ENCODE assay signal across 28 mouse cellular contexts in genomic region chr9:62528527-62528926, GRCm38 (mm10). TPM values are rescaled to one million over a fixed set of nuclear protein-coding genes. Genes with fewer than 3 reads are reported as not detected.
DNase-seq lines count a peak whose midpoint lies in the region; ATAC-seq and TF ChIP-seq lines count a peak whose summit lies in the region.
"Had no signal": no experiment of that assay in that cellular context is flagged by ENCODE, and none has a peak within 500 bp of the region (broad histone marks: within the 10 kb centered on the region; RNA-seq: fewer than 3 reads in every experiment).

No protein-coding gene starts in this region.

- H3K27me3 ChIP-seq in forebrain, embryonic 12.5 days: peaks cover 7% of the 10 kb centered on the region
- H3K27me3 ChIP-seq in forebrain, embryonic 16.5 days (replicated peaks; ENCODE audit: control insufficient read depth, insufficient read depth, low read length): no peaks in the 10 kb centered on the region
- H3K27me3 ChIP-seq in forebrain, postnatal 0 days (ENCODE audit: insufficient read depth, low read length): no peaks in the 10 kb centered on the region
- H3K27me3 ChIP-seq: embryonic facial prominence, embryonic 12.5 days; neural tube, embryonic 12.5 days had no signal

- H3K9me3 ChIP-seq in forebrain, embryonic 12.5 days: no peaks in the 10 kb centered on the region
- no peaks in the 10 kb centered on the region for H3K9me3 ChIP-seq in forebrain, embryonic 16.5 days (ENCODE audit: control insufficient read depth, low read length)
- H3K9me3 ChIP-seq in forebrain, postnatal 0 days (ENCODE audit: low read length): no peaks in the 10 kb centered on the region
- H3K9me3 ChIP-seq: embryonic facial prominence, embryonic 12.5 days; limb, embryonic 12.5 days; liver, embryonic 15.5 days; midbrain, embryonic 12.5 days; neural tube, embryonic 12.5 days had no signal

- H3K36me3 ChIP-seq in forebrain, embryonic 12.5 days (replicated peaks): no peaks in the 10 kb centered on the region
- no peaks in the 10 kb centered on the region for H3K36me3 ChIP-seq in forebrain, embryonic 16.5 days (ENCODE audit: control insufficient read depth, insufficient read depth)
- H3K36me3 ChIP-seq in forebrain, postnatal 0 days (ENCODE audit: insufficient read depth): no peaks in the 10 kb centered on the region
- H3K36me3 ChIP-seq: embryonic facial prominence, embryonic 12.5 days; limb, embryonic 12.5 days; liver, embryonic 15.5 days; midbrain, embryonic 12.5 days had no signal

- WGBS in forebrain, embryonic 12.5 days: 92% methylated on average over 11 of the region's 11 CpGs
- 85% methylated on average over 11 of the region's 11 CpGs for WGBS in forebrain, embryonic 16.5 days
- WGBS in forebrain, postnatal 0 days: 74% methylated on average over 11 of the region's 11 CpGs

- TF ChIP-seq CTCF in layer of hippocampus, adult 2 months (conservative IDR thresholded peaks at IDR 0.05): no peak
- TF ChIP-seq CTCF in forebrain, postnatal 0 days (IDR thresholded peaks at IDR 0.05; ENCODE audit: low read depth): no peak

- no peak overlapping the region for H3K9ac ChIP-seq in forebrain, embryonic 12.5 days
- H3K9ac ChIP-seq in forebrain, embryonic 16.5 days (replicated peaks; ENCODE audit: low read depth, low read length): no peak overlapping the region
- no peak overlapping the region for H3K9ac ChIP-seq in forebrain, postnatal 0 days
- H3K9ac ChIP-seq: embryonic facial prominence, embryonic 12.5 days; hindbrain, embryonic 14.5 days; limb, embryonic 12.5 days; liver, embryonic 15.5 days; lung, embryonic 14.5 days; midbrain, embryonic 12.5 days; neural tube, embryonic 12.5 days had no signal

- no peak for ATAC-seq in forebrain, embryonic 12.5 days (ENCODE audit: low FRiP score)
- ATAC-seq in forebrain, embryonic 16.5 days: no peak
- no peak for ATAC-seq in forebrain, postnatal 0 days
- ATAC-seq: inflammation-experienced regulatory T-cells, adult 6 months had no signal

- peaks cover 78% of the 10 kb centered on the region for H3K4me1 ChIP-seq in forebrain, embryonic 12.5 days
- peaks cover 71% of the 10 kb centered on the region for H3K4me1 ChIP-seq in forebrain, embryonic 16.5 days (replicated peaks; ENCODE audit: control insufficient read depth, insufficient read depth, low read length)
- peaks cover 25% of the 10 kb centered on the region for H3K4me1 ChIP-seq in forebrain, postnatal 0 days (ENCODE audit: insufficient read depth)

- no peak overlapping the region for H3K4me3 ChIP-seq in forebrain, embryonic 12.5 days (replicated peaks)
- no peak overlapping the region for H3K4me3 ChIP-seq in forebrain, embryonic 16.5 days (replicated peaks; ENCODE audit: low read length)
- H3K4me3 ChIP-seq in layer of hippocampus, adult 2 months: peak overlapping the region; percentile 20; the same call in 1 of the 2 replicates
- H3K4me3 ChIP-seq in forebrain, postnatal 0 days (ENCODE audit: low read depth, low read length): no peak overlapping the region
- H3K4me3 ChIP-seq: embryonic facial prominence, embryonic 12.5 days; limb, embryonic 12.5 days; liver, embryonic 15.5 days; midbrain, embryonic 12.5 days; myocyte; neural tube, embryonic 12.5 days had no signal

- peak; percentile 61 to 66 for DNase-seq in layer of hippocampus, adult 2 months (ENCODE audit: low spot score in 2 of 2)
- no peak for DNase-seq in layer of hippocampus, postnatal 14 days (ENCODE audit: low spot score in 2 of 2)
- DNase-seq in brain, adult 2 months (ENCODE audit: low read depth, low spot score): peak; percentile 89
- DNase-seq in forebrain, postnatal 0 days: no peak
- no peak for DNase-seq in adipocyte (ENCODE audit: low spot score)
- DNase-seq: adrenal gland, postnatal 25 days; cerebellum, adult 9-10 months; cerebellum, postnatal 36 days; embryo, embryonic 11 days; gastrocnemius, postnatal 36 days; heart, adult 18-20 months; heart, postnatal 4 days; kidney, adult 11 months; kidney, postnatal 14 days; lung, embryonic 14.5 days; thymus, postnatal 4 days had no signal

- no peak overlapping the region for H3K4me2 ChIP-seq in forebrain, embryonic 12.5 days
- no peak overlapping the region for H3K4me2 ChIP-seq in forebrain, embryonic 16.5 days (ENCODE audit: low read length)
- H3K4me2 ChIP-seq in forebrain, postnatal 0 days (ENCODE audit: low read depth): no peak overlapping the region
- H3K4me2 ChIP-seq: embryonic facial prominence, embryonic 12.5 days; heart, embryonic 11.5 days; hindbrain, embryonic 14.5 days; limb, embryonic 12.5 days; liver, embryonic 15.5 days; lung, embryonic 14.5 days; midbrain, embryonic 12.5 days; neural tube, embryonic 12.5 days had no signal

- H3K27ac ChIP-seq in forebrain, embryonic 12.5 days: peak overlapping the region; percentile 19; the same call in 1 of the 2 replicates
- no peak overlapping the region for H3K27ac ChIP-seq in forebrain, embryonic 16.5 days (ENCODE audit: low read length)
- peak overlapping the region; percentile 93 for H3K27ac ChIP-seq in layer of hippocampus, adult 2 months
- peak overlapping the region; percentile 35; the same call in 1 of the 2 replicates for H3K27ac ChIP-seq in forebrain, postnatal 0 days (ENCODE audit: low read depth, low read length)
- H3K27ac ChIP-seq: embryonic facial prominence, embryonic 12.5 days; hindbrain, embryonic 14.5 days; limb, embryonic 12.5 days; liver, embryonic 15.5 days; midbrain, embryonic 12.5 days; neural tube, embryonic 12.5 days had no signal

RNA-seq across cellular contexts. Expression of gene Coro2b, which starts 8.3 kb away (rescaled TPM):
- 37.6 and 38.1 TPM in 2 replicates for polyA plus RNA-seq in forebrain, embryonic 12.5 days (2016; fragmentation: Nextera tagmentation; extraction: Ambion mirVana)
- polyA plus RNA-seq in forebrain, embryonic 16.5 days (2015; fragmentation: Nextera tagmentation; extraction: Ambion mirVana): 41.7 and 44.9 TPM in 2 replicates
- total RNA-seq in layer of hippocampus, adult 2 months (2021): 100 to 1,000 TPM; 226 to 243 TPM
- 100 to 1,000 TPM; 188 to 193 TPM for total RNA-seq in layer of hippocampus, postnatal 14 days (2021)
- total RNA-seq in forebrain, postnatal 0 days (2014; rRNA removed): 43.3 and 53.2 TPM in 2 replicates
- polyA plus RNA-seq in forebrain, postnatal 0 days (2015; fragmentation: Nextera tagmentation; extraction: Ambion mirVana): 24.7 and 31.6 TPM in 2 replicates
- total RNA-seq: MEL had no signal

Comparison
In these comparisons a context has a peak if more than half of its experiments do, and no peak if none do; other contexts are left out.
1. DNase-seq: peak in layer of hippocampus, adult 2 months (2 of 2) and brain, adult 2 months (single experiment); none in layer of hippocampus, postnatal 14 days (0 of 2), forebrain, postnatal 0 days (single experiment) and adipocyte (single experiment).